Mouse (Mus musculus): ENCODE data around the gene Smoc1. TPM values are rescaled to one million over a fixed set of nuclear protein-coding genes. Genes with fewer than 3 reads are reported as not detected.

Gene Smoc1
- polyA plus RNA-seq, 1 experiment from 2014 or later: 35.2 TPM

GRCm38 (mm10) chr12:81094766-81095405, 68.3 kb downstream of the Smoc1 start:
- Histone ChIP-seq H3K4me1 (replicated peaks) (peaks cover 36% of the 10 kb centered on the region), H3K4me3 (no peak overlapping the region), H3K27ac (peak overlapping the region; percentile 53; the same call in 1 of the 2 replicates), H3K27me3 (ENCODE audit: insufficient read depth, poor library complexity, severe bottlenecking) (no peaks in the 10 kb centered on the region), H3K9me3 (no peaks in the 10 kb centered on the region), H3K36me3 (no peaks in the 10 kb centered on the region)
- peak; percentile 31 for DNase-seq (ENCODE audit: low spot score)
- 42% methylated on average over 11 of the region's 11 CpGs for WGBS

GRCm38 (mm10) chr12:81097267-81097666, 70.7 kb downstream of the Smoc1 start:
- WGBS: 77% methylated on average over 7 of the region's 7 CpGs
- no peak for DNase-seq (ENCODE audit: low spot score)
- H3K27me3 ChIP-seq (ENCODE audit: insufficient read depth, poor library complexity, severe bottlenecking): no peaks in the 10 kb centered on the region

DNA sequence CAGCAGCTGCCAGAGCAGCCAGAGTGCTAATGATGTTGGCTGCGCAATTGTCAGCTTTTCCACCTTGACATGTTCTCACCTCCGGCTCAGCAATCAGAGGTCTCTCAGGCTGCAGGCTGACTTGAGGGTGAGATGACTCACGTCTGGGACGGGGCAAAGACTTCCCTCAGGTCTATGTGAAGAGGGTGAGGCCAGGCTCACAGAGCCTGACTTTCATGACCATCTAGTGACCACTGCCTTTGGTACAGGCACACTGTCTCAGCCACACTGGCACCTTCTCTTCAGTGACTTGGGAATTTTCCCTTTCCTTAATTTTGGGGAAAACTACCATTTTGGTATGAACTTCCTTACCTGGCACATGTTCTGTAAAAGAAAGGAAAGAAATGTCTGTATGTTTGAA, 71.1 kb downstream of the Smoc1 start:
- no peaks in the 10 kb centered on the region for H3K27me3 ChIP-seq (ENCODE audit: insufficient read depth, poor library complexity, severe bottlenecking)
- H3K4me3 ChIP-seq: no peak overlapping the region
- no peak for DNase-seq (ENCODE audit: low spot score)
- peaks cover 41% of the 10 kb centered on the region for H3K4me1 ChIP-seq (replicated peaks)
- H3K27ac ChIP-seq: no peak overlapping the region
- no peaks in the 10 kb centered on the region for H3K36me3 ChIP-seq
- WGBS: 73% methylated on average over 4 of the region's 4 CpGs
- H3K9me3 ChIP-seq: no peaks in the 10 kb centered on the region

More at GRCm38 (mm10) chr12:81097267-81097666, 70.7 kb downstream of the Smoc1 start:
- Histone ChIP-seq H3K4me1 (replicated peaks) (peaks cover 41% of the 10 kb centered on the region), H3K27ac (no peak overlapping the region), H3K36me3 (no peaks in the 10 kb centered on the region), H3K4me3 (no peak overlapping the region), H3K9me3 (no peaks in the 10 kb centered on the region)

DNA sequence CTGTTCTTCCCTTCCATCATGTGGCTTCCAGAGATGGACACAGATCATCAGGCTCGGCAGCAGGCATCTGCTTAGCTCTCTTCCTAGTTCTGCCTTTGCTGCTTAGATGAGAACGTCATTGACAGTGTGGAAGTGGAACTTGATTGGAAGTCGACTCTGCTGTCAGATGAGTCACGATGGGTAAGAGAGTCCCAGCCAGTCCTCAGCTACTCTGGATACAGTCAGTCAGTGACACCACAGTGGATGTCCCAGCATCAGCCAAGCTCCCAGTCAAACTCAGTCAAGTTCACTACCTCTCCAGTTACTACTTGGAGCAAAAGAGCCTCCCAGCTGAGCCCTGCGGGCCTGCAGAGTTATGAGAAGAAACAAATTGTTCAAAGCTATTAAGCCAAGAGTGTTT, 72.6 kb downstream of the Smoc1 start:
- Histone ChIP-seq H3K4me1 (replicated peaks) (peaks cover 35% of the 10 kb centered on the region), H3K27ac (no peak overlapping the region), H3K36me3 (no peaks in the 10 kb centered on the region), H3K4me3 (no peak overlapping the region), H3K9me3 (no peaks in the 10 kb centered on the region), H3K27me3 (ENCODE audit: insufficient read depth, poor library complexity, severe bottlenecking) (no peaks in the 10 kb centered on the region)
- WGBS: 79% methylated on average over 5 of the region's 5 CpGs
- no peak for DNase-seq (ENCODE audit: low spot score)

GRCm38 (mm10) chr12:81101691-81102090, 75.1 kb downstream of the Smoc1 start:
- WGBS: 90% methylated on average over 7 of the region's 7 CpGs
- H3K27me3 ChIP-seq (ENCODE audit: insufficient read depth, poor library complexity, severe bottlenecking): no peaks in the 10 kb centered on the region
- H3K36me3 ChIP-seq: peaks cover 19% of the 10 kb centered on the region
- H3K4me3 ChIP-seq: no peak overlapping the region
- peaks cover 18% of the 10 kb centered on the region for H3K4me1 ChIP-seq (replicated peaks)
- H3K9me3 ChIP-seq: no peaks in the 10 kb centered on the region
- DNase-seq (ENCODE audit: low spot score): no peak
- H3K27ac ChIP-seq: no peak overlapping the region

DNA sequence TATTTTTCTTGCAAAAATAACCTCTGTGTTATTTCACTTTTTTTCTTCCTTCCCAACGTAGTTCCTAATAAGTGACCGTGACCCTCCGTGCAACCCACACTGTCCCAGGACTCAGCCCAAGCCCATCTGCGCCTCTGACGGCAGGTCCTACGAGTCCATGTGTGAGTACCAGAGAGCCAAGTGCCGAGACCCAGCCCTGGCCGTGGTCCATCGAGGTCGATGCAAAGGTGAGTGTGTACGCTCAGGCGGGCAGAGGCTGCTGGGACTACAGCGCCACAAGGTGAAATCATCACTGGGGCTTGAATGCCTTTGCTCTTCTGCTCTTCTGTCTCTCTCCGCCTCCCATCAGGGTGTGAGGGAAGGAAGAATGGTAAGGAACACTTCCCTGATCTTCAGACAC, 77.9 kb downstream of the Smoc1 start:
- DNase-seq (ENCODE audit: low spot score): no peak
- Histone ChIP-seq H3K9me3 (no peaks in the 10 kb centered on the region), H3K4me1 (replicated peaks) (peaks cover 30% of the 10 kb centered on the region), H3K27me3 (ENCODE audit: insufficient read depth, poor library complexity, severe bottlenecking) (no peaks in the 10 kb centered on the region), H3K36me3 (peaks cover 19% of the 10 kb centered on the region), H3K27ac (0 out of 2 replicates have a peak overlapping the region, but pooled peaks have one; percentile 53), H3K4me3 (no peak overlapping the region)
- 92% methylated on average over 14 of the region's 14 CpGs for WGBS

DNA sequence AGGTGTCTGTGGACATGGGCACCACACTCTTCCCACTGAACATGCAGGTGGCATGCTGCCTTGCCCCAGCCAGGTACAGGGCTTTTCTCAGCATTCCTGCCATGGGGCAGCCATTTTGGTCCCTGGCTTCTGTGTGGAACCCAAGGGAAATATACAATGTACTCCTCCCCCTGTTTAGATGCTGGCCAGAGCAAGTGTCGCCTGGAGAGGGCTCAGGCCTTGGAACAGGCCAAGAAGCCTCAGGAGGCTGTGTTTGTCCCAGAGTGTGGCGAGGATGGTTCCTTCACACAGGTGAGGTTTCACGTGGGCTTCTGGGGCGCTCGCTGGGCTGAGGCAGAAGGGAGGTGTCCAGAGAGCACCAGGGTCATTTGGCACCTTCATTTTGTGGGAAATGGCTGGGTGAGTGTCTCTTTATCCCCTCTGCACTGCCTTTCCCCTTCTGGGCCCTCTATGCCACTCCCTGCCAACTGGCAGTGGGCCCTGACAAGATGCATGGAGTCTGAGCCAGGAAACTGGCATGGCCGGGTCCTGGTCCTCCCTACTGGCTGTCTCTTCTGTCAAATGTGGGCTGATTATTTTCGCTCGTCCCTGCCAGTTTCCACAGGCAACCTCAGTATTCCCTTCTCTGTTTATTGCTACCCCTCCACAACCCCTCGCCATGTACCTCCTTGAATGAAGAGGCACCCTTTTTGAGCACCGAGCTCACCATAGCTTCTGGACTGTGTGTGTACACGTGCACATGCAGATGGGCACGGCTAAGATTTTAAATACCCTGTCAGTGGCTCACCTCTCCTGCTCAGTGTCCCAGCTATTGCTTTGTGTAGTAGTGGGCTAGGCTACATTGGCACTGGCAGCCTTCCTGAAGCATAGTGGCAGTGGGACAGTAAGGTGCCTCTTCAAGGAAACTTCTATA, 79.4 kb downstream of the Smoc1 start:
- H3K9me3 ChIP-seq: no peaks in the 10 kb centered on the region
- 90% methylated on average over 12 of the region's 12 CpGs for WGBS
- H3K36me3 ChIP-seq: peaks cover 19% of the 10 kb centered on the region
- no peak overlapping the region for H3K4me3 ChIP-seq
- no peak for DNase-seq (ENCODE audit: low spot score)
- no peak overlapping the region for H3K27ac ChIP-seq
- peaks cover 31% of the 10 kb centered on the region for H3K4me1 ChIP-seq (replicated peaks)
- H3K27me3 ChIP-seq (ENCODE audit: insufficient read depth, poor library complexity, severe bottlenecking): no peaks in the 10 kb centered on the region

- 86% methylated on average over 14 of the region's 14 CpGs for WGBS
- Histone ChIP-seq H3K9me3 (no peaks in the 10 kb centered on the region), H3K27me3 (ENCODE audit: insufficient read depth, poor library complexity, severe bottlenecking) (no peaks in the 10 kb centered on the region), H3K36me3 (peaks cover 19% of the 10 kb centered on the region), H3K27ac (no peak overlapping the region), H3K4me3 (no peak overlapping the region), H3K4me1 (replicated peaks) (peaks cover 31% of the 10 kb centered on the region)
- no peak for DNase-seq (ENCODE audit: low spot score)
Measured at GRCm38 (mm10) chr12:81107278-81108100, 80.9 kb downstream of the Smoc1 start.

- H3K9me3 ChIP-seq: no peaks in the 10 kb centered on the region
- WGBS: 9% methylated on average over 7 of the region's 7 CpGs
- H3K4me3 ChIP-seq: no peak overlapping the region
- H3K27me3 ChIP-seq (ENCODE audit: insufficient read depth, poor library complexity, severe bottlenecking): no peaks in the 10 kb centered on the region
- H3K36me3 ChIP-seq: peaks cover 19% of the 10 kb centered on the region
- H3K27ac ChIP-seq: peak overlapping the region; percentile 80
- DNase-seq (ENCODE audit: low spot score): peak; percentile 66
- H3K4me1 ChIP-seq (replicated peaks): peaks cover 31% of the 10 kb centered on the region
Measured at GRCm38 (mm10) chr12:81108600-81109011, 82.0 kb downstream of the Smoc1 start.

GRCm38 (mm10) chr12:81110006-81110405, 83.4 kb downstream of the Smoc1 start:
- peaks cover 13% of the 10 kb centered on the region for H3K36me3 ChIP-seq
- H3K9me3 ChIP-seq: no peaks in the 10 kb centered on the region
- no peak for DNase-seq (ENCODE audit: low spot score)
- H3K4me1 ChIP-seq (replicated peaks): peaks cover 28% of the 10 kb centered on the region
- no peak overlapping the region for H3K4me3 ChIP-seq
- WGBS: 91% methylated on average over 3 of the region's 3 CpGs
- H3K27me3 ChIP-seq (ENCODE audit: insufficient read depth, poor library complexity, severe bottlenecking): no peaks in the 10 kb centered on the region
- H3K27ac ChIP-seq: peak overlapping the region; percentile 80; the same call in 1 of the 2 replicates

DNA sequence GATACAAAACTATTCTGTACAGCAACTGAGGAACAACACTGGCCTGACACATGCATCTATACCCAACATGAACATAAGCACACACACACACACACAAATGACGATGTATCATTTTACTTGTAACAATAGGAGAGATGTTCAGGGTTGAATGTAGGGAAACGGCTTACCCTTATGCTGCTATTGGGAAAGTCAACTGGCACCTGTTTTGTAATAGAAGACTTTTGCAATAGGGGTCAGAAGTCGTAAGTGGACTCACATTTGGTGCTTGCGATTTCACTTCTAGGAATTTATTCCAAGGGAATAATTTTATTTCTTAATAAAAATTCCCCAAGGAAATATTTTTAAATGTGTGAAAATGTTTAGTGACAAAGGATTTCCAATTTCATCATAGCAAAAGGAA, 85.7 kb downstream of the Smoc1 start:
- Histone ChIP-seq H3K4me3 (no peak overlapping the region), H3K27ac (no peak overlapping the region), H3K27me3 (ENCODE audit: insufficient read depth, poor library complexity, severe bottlenecking) (no peaks in the 10 kb centered on the region), H3K36me3 (no peaks in the 10 kb centered on the region), H3K9me3 (no peaks in the 10 kb centered on the region), H3K4me1 (replicated peaks) (peaks cover 28% of the 10 kb centered on the region)
- WGBS: 91% methylated on average over 4 of the region's 4 CpGs
- no peak for DNase-seq (ENCODE audit: low spot score)

- no peaks in the 10 kb centered on the region for H3K4me1 ChIP-seq (replicated peaks)
- H3K27ac ChIP-seq: no peak overlapping the region
- H3K36me3 ChIP-seq: no peaks in the 10 kb centered on the region
- H3K9me3 ChIP-seq: no peaks in the 10 kb centered on the region
- no peaks in the 10 kb centered on the region for H3K27me3 ChIP-seq (ENCODE audit: insufficient read depth, poor library complexity, severe bottlenecking)
- no peak for DNase-seq (ENCODE audit: low spot score)
- H3K4me3 ChIP-seq: no peak overlapping the region
Measured at GRCm38 (mm10) chr12:81120301-81120700, 93.7 kb downstream of the Smoc1 start.

All from hindbrain, embryonic 10.5 days (tissue).